In the genomic region with DNA sequence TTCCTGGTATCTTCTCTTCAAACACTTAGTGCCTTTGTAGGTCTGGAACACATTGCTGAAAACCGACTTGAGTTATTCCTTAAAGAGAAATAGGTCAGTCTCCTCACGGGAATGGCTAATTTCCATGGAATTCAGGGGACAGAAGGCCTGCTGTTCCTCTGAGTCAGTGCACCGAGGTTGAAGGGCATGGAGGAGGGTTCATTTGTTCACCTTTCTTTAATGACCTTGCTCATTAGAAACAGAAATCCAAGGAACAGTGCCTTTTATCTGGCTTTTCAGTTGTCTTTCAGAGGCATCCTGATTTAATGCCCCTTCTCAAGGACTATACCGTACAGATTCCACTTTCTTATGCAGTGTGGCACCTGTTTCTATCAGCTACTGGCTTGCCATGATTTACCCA, we compare ENCODE assay signal across 20 mouse cellular contexts.
"Had no signal": no experiment of that assay in that cellular context is flagged by ENCODE, and none has a peak within 500 bp of the region (broad histone marks: within the 10 kb centered on the region; RNA-seq: fewer than 3 reads in every experiment).

No protein-coding gene starts in this region.

- H3K4me3 ChIP-seq: kidney, embryonic 15.5 days; limb, embryonic 10.5 days; limb, embryonic 13.5 days; midbrain, embryonic 12.5 days; midbrain, embryonic 15.5 days; neural tube, embryonic 12.5 days; neural tube, embryonic 15.5 days; stomach, embryonic 15.5 days had no signal

- H3K4me2 ChIP-seq: kidney, embryonic 15.5 days; limb, embryonic 13.5 days; lung, embryonic 14.5 days; midbrain, embryonic 12.5 days; midbrain, embryonic 15.5 days; neural tube, embryonic 12.5 days; neural tube, embryonic 15.5 days; stomach, embryonic 15.5 days had no signal

- H3K27ac ChIP-seq: kidney, embryonic 15.5 days; limb, embryonic 10.5 days; limb, embryonic 13.5 days; liver, embryonic 14.5 days; macrophage; midbrain, embryonic 12.5 days; midbrain, embryonic 15.5 days; neural tube, embryonic 12.5 days; neural tube, embryonic 15.5 days; stomach, embryonic 15.5 days had no signal

- H3K36me3 ChIP-seq: midbrain, embryonic 12.5 days; midbrain, embryonic 15.5 days; neural tube, embryonic 12.5 days; neural tube, embryonic 15.5 days had no signal

- H3K9me3 ChIP-seq: kidney, embryonic 15.5 days; limb, embryonic 10.5 days; limb, embryonic 13.5 days; midbrain, embryonic 12.5 days; midbrain, embryonic 15.5 days; neural tube, embryonic 12.5 days; neural tube, embryonic 15.5 days; stomach, embryonic 15.5 days had no signal

- H3K27me3 ChIP-seq: kidney, embryonic 15.5 days; limb, embryonic 13.5 days; midbrain, embryonic 12.5 days; midbrain, embryonic 15.5 days; neural tube, embryonic 12.5 days; neural tube, embryonic 15.5 days; stomach, embryonic 15.5 days had no signal

- ATAC-seq: lung, postnatal 0 days; midbrain, embryonic 15.5 days had no signal

- H3K4me1 ChIP-seq: midbrain, embryonic 12.5 days; midbrain, embryonic 15.5 days; neural tube, embryonic 12.5 days; neural tube, embryonic 15.5 days; stomach, embryonic 15.5 days had no signal

- DNase-seq: kidney, postnatal 14 days; kidney, postnatal 4 days; liver; liver, postnatal 0 days; lung, embryonic 14.5 days; right cerebral cortex, postnatal 25 days; spleen, adult 18-20 months; thymus, adult 18-20 months; thymus, postnatal 36 days had no signal

- H3K9ac ChIP-seq: kidney, embryonic 15.5 days; limb, embryonic 13.5 days; liver, embryonic 14.5 days; liver, postnatal 0 days; lung, embryonic 14.5 days; midbrain, embryonic 12.5 days; midbrain, embryonic 15.5 days; neural tube, embryonic 12.5 days; neural tube, embryonic 15.5 days; stomach, embryonic 15.5 days had no signal
